Mouse (Mus musculus): ENCODE data around the gene Olfr1354.
"Not testable (repeated sequence)": the region's sequence is repeated elsewhere in the genome, so short reads cannot be mapped to it uniquely, and the experiment has no call there.

The Olfr1354 gene

DNA sequence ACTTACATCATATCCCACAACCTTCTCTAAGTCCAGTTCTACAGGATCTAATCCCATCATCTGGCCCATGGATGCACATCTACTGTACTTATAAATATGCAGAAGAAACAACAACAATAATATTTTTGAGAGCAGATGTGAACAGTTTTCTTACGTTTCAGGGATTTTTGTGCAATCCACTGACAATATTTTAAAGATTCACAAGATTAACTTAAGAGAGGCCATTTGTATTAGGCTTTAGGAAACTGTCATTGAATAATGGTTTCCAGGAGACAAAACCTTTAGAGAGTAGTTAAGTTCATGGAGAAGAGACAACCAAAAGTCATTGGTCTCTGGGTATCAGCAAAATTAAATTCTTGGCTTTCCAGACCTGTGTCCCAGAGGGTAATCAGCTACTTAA, at the start of gene Olfr1354:
Gene Olfr1354 (plus strand): TSS at position 301 of the 400 bp plus-strand sequence.
- not testable (repeated sequence) for DNase-seq

DNA sequence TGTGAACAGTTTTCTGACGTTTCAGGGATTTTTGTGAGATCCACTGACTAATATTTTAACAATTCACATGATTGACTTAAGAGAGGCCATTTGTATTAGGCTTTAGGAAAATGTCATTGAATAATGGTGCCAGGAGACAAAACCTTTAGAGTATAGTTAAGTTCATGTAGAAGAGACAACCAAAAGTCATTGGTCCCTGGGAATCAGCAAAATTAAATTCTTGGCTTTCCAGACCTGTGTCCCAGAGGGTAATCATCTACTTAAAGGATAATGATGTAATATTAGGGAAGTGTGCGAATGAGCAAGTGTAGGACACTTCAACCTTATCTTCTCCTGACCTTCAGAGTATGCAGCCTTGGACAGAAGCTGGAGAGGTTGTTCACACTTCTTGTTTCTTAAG, 37.7 kb upstream of the Olfr1354 start, which contains the start of gene Olfr1355:
Gene Olfr1355 (plus strand): TSS at position 301 of the 400 bp plus-strand sequence.
- no peak for DNase-seq

DNA sequence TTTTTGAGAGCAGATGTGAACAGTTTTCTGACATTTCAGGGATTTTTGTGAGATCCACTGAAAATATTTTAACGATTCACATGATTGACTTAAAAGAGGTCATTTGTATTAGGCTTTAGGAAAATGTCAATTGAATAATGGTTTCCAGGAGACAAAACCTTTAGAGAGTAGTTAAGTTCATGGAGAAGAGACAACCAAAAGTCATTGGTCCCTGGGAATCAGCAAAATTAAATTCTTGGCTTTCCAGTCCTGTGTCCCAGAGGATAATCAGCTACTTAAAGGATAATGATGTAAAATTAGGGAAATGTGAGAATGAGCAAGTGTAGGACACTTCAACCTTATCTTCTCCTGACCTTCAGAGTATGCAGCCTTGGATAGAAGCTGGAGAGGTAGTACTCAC, 37.4 kb downstream of the Olfr1354 start, which contains the start of gene Olfr8:
Gene Olfr8 (plus strand): TSS at position 301 of the 400 bp plus-strand sequence.
- DNase-seq: not testable (repeated sequence)

DNA sequence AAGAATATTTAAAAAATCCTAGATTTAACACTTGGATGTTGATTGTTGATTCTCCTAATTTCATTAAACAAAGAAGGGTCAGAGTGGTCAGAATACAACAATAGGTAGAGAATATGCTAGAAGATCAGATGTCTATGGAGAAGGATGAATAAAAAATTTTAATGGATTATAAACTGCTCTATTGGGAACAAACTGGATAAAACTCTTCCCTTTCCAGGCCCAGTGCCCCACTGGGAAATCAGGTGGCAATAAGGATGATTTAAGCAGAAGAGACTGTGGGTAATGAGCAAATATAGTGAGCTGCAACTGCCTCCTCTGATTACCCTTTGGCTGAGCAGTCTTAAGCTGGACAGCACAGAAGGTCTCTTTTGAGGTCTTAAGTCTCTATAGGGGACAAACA, 50.0 kb downstream of the Olfr1354 start, which contains the start of gene Olfr1353:
Gene Olfr1353 (plus strand): TSS at position 301 of the 400 bp plus-strand sequence.
- not testable (repeated sequence) for DNase-seq

Data from cerebellum, adult 11-12 months (tissue).